Mouse (Mus musculus) thymus, adult 2 months (tissue): ENCODE measurements at regions not wholly inside any gene's neighbourhood (a gene's known extent, or its start where the extent isn't known, plus 50 kb on each side); places are given as distances from the start of the nearest gene placed in this dataset.

Experiments
- CTCF ChIP-seq: fragments of 200-500 bp; IDR thresholded peaks from 2 replicates; pipeline ENCODE4 v1.5.1; 2012; ENCODE audit warnings: mild to moderate bottlenecking, control low read depth, low read length, moderate library complexity, borderline replicate concordance; ENCODE audit not compliant: control insufficient read depth, poor library complexity, insufficient read depth; ENCODE audit errors: extremely low read depth
- POLR2A ChIP-seq: fragments of 200-500 bp; IDR thresholded peaks from 2 replicates; pipeline ENCODE4 v1.6.1; 2012; ENCODE audit warnings: mild to moderate bottlenecking, low read length, control low read depth, moderate library complexity; ENCODE audit not compliant: control insufficient read depth, poor library complexity, insufficient read depth; ENCODE audit errors: extremely low read depth

GRCm38 (mm10) chrX:96035307-96035706 lies 60.5 kb upstream of the Msn start:
- no peak for TF ChIP-seq CTCF
- no peak for TF ChIP-seq POLR2A
